Mouse (Mus musculus) heart, embryonic 11.5 days (tissue): Measurements from ENCODE around the gene Vegfd. TPM values are rescaled to one million over a fixed set of nuclear protein-coding genes. Genes with fewer than 3 reads are reported as not detected.
A peak's percentile ranks its signal among the peaks of the same experiment; 100 is the strongest.

Experiments
- ATAC-seq: fragments of 200-750 bp; cut with Nextera tagmentation; replicated peaks from 2 replicates; pipeline ENCODE4 v1.8.0; 2017; ENCODE audit warnings: moderate library complexity; ENCODE audit not compliant: insufficient number of reproducible peaks, low FRiP score, low TSS enrichment
- H3K27ac ChIP-seq: fragments of 300-500 bp; sonication (generic); 2 replicates; pipeline ENCODE4 v1.5.1; 2014; ENCODE audit warnings: mild to moderate bottlenecking, low read depth, low read length
- H3K27me3 ChIP-seq: fragments of 300-500 bp; sonication (generic); 2 replicates; pipeline ENCODE4 v1.6.1; 2014; ENCODE audit warnings: mild to moderate bottlenecking, low read length, mixed read lengths; ENCODE audit not compliant: control insufficient read depth, insufficient read depth
- H3K36me3 ChIP-seq: fragments of 300-500 bp; sonication (generic); 2 replicates; pipeline ENCODE4 v1.6.1; 2014; ENCODE audit warnings: mild to moderate bottlenecking, low read length, moderate library complexity, mixed read lengths; ENCODE audit not compliant: control insufficient read depth, insufficient read depth
- H3K4me1 ChIP-seq: fragments of 300-500 bp; sonication (generic); 2 replicates; pipeline ENCODE4 v1.6.1; 2014; ENCODE audit warnings: low read length; ENCODE audit not compliant: control insufficient read depth, insufficient read depth
- H3K4me2 ChIP-seq: fragments of 300-500 bp; sonication (generic); 2 replicates; pipeline ENCODE4 v1.6.1; 2014; ENCODE audit warnings: mild to moderate bottlenecking, moderate library complexity
- H3K4me3 ChIP-seq: fragments of 300-500 bp; sonication (generic); 2 replicates; pipeline ENCODE4 v1.5.1; 2014; ENCODE audit warnings: low read depth, low read length
- H3K9ac ChIP-seq: fragments of 300-500 bp; sonication (generic); 2 replicates; pipeline ENCODE4 v1.6.1; 2014; ENCODE audit warnings: mild to moderate bottlenecking, low read depth, low read length, moderate library complexity
- H3K9me3 ChIP-seq: fragments of 300-500 bp; sonication (generic); replicated peaks from 2 replicates; pipeline ENCODE4 v1.6.1; 2016; ENCODE audit warnings: low read length; ENCODE audit not compliant: control insufficient read depth
- WGBS: fragments of 180-500 bp; shearing (Covaris S2); extraction: QIAGEN DNeasy Blood & Tissue Kit; methylation state at CpG from one replicate; pipeline ENCODE4 v1.1.7; 2014; ENCODE audit not compliant: insufficient replicate concordance; 5-methylcytosine and 5-hydroxymethylcytosine counted together
- polyA plus RNA-seq: library from polyadenylated mRNA; unstranded; fragments of >200 nt; fragmentation: Nextera tagmentation; extraction: Ambion mirVana; gene quantifications from 2 replicates; pipeline ENCODE4 v1.2.1, GENCODE M21; 2014

The Vegfd gene
- polyA plus RNA-seq, 1 experiment from 2014 or later = 2.1 TPM

- no peak overlapping the region for H3K4me3 ChIP-seq
- no peaks in the 10 kb centered on the region; the same call in 1 of the 2 replicates for H3K36me3 ChIP-seq
- H3K27me3 ChIP-seq = no peaks in the 10 kb centered on the region
- no peak for ATAC-seq
- no peak overlapping the region for H3K4me2 ChIP-seq
- no peaks in the 10 kb centered on the region for H3K4me1 ChIP-seq
- no peak overlapping the region for H3K9ac ChIP-seq
- H3K27ac ChIP-seq = no peak overlapping the region
- H3K9me3 ChIP-seq = no peaks in the 10 kb centered on the region
- 80% methylated on average over 2 of the region's 2 CpGs for WGBS
These were observed 55.0 kb downstream of the Vegfd start for GRCm38 (mm10) chrX:164428224-164428623.

DNA sequence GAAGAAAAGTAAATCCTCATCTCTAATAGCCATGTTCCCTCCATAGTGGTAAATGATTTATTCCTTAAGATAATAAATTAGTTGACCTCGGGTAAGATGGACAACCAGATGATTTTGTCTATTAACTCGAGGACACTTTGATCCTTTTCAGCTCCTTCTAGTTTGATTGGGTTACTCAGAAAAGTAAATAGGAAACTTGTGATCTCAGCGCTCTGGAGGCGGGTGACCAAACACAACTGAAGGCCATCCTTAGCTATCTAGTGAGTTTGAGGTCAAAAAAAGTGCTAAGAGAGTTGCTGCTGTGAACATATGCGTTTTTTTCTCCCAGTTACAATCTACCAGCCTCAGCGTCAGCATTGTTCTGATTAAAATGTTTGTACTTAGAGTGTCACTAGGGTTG, 57.4 kb downstream of the Vegfd start:
- H3K9me3 ChIP-seq = no peaks in the 10 kb centered on the region
- 89% methylated on average over 6 of the region's 6 CpGs for whole genome bisulfite sequencing
- no peak overlapping the region for H3K9ac ChIP-seq
- H3K4me2 ChIP-seq = no peak overlapping the region
- H3K36me3 ChIP-seq = no peaks in the 10 kb centered on the region; the same call in 1 of the 2 replicates
- H3K27ac ChIP-seq = no peak overlapping the region
- no peaks in the 10 kb centered on the region for H3K27me3 ChIP-seq
- ATAC-seq = no peak
- no peaks in the 10 kb centered on the region for H3K4me1 ChIP-seq
- no peak overlapping the region for H3K4me3 ChIP-seq

DNA sequence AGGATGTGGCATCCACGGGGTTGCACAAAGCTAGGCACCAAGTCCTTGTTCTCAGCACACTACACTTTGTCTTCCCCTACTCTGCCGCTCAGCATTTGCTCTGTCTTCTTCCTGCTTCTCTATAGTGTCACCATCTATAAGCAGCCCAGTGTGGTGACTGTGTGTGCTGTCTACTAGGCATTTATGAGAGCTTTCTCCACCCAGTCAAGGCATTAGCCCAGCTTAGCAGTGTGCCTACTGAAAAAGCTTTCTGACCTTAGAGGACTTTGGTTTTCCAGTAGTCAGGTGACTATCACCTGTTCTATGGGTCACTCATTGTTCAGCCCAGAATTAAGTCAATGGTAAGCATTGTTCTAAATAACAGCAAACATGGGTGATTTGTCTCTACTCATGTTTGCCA, 58.0 kb downstream of the Vegfd start:
- H3K4me2 ChIP-seq = no peak overlapping the region
- no peak overlapping the region for H3K4me3 ChIP-seq
- no peaks in the 10 kb centered on the region for H3K4me1 ChIP-seq
- no peaks in the 10 kb centered on the region for H3K9me3 ChIP-seq
- H3K36me3 ChIP-seq = no peaks in the 10 kb centered on the region; the same call in 1 of the 2 replicates
- H3K27ac ChIP-seq = no peak overlapping the region
- WGBS = 84% methylated on average over 2 of the region's 2 CpGs
- ATAC-seq = no peak
- H3K27me3 ChIP-seq = no peaks in the 10 kb centered on the region
- no peak overlapping the region for H3K9ac ChIP-seq

- WGBS = 86% methylated on average over 6 of the region's 6 CpGs
- Histone ChIP-seq H3K27me3 (no peaks in the 10 kb centered on the region), H3K27ac (no peak overlapping the region), H3K4me1 (no peaks in the 10 kb centered on the region), H3K9ac (no peak overlapping the region), H3K4me3 (no peak overlapping the region), H3K36me3 (no peaks in the 10 kb centered on the region; the same call in 1 of the 2 replicates), H3K9me3 (no peaks in the 10 kb centered on the region), H3K4me2 (no peak overlapping the region)
- no peak for ATAC-seq
These were observed 58.4 kb downstream of the Vegfd start for GRCm38 (mm10) chrX:164431541-164431940.

DNA sequence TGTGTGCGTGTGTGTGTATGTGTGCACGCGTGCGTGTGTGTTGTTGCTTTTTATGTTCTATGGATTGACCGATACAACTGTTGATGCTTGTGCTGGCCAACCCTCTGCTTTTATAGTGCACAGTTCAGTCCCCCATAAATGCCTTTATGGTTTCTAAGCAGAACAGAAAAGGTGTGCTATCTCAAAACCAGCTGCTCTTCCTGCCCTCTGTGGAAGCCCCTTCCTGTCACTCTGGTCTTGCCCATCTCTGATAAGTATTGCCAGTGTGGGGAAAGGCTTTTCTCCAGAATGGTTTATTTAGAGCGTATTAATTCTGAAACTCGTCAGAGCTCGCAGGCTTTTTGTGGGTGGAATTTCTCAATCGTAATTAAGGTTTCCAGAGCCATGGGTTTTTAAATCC, 59.5 kb downstream of the Vegfd start:
- Histone ChIP-seq H3K4me2 (no peak overlapping the region), H3K9ac (no peak overlapping the region)
- ATAC-seq = no peak

DNA sequence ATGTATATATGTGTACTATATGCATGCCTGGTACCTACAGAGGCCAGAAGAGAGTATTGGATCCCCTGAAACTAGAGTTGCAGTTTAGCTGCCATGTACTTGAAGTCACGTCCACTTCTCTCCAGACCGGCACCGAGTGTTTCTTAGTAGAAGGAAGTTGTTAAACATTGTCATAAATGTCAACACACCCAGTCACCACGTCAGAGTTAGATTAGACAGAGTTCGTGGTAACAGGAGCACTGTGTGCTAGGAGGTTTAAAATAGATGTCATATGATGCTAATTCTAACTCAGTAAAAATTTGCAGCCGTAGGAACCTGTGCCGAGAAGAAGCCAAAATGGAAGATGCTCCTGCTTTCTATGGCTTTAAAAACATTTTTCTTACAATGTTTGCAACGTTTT, 63.5 kb downstream of the Vegfd start, which contains the start of gene Asb11:
Gene Asb11 (plus strand): TSS at position 286 of the 400 bp plus-strand sequence.
- no peak within 1 kb of the TSS for H3K9ac ChIP-seq
- H3K27ac ChIP-seq = no peak within 1 kb of the TSS
- H3K27me3 ChIP-seq = no peaks in the 10 kb centered on the region
- 61% methylated on average over 8 of the region's 8 CpGs for WGBS
- H3K4me2 ChIP-seq = no peak within 1 kb of the TSS
- no peak for ATAC-seq
- no peaks in the 10 kb centered on the region for H3K9me3 ChIP-seq
- H3K36me3 ChIP-seq = no peaks in the 10 kb centered on the region
- H3K4me3 ChIP-seq = no peak within 1 kb of the TSS
- H3K4me1 ChIP-seq = no peaks in the 10 kb centered on the region

More for the DNA sequence above, 59.5 kb downstream of the Vegfd start:
- 94% methylated on average over 9 of the region's 9 CpGs for WGBS
- Histone ChIP-seq H3K4me3 (no peak overlapping the region), H3K27ac (no peak overlapping the region), H3K9me3 (no peaks in the 10 kb centered on the region), H3K36me3 (no peaks in the 10 kb centered on the region; the same call in 1 of the 2 replicates), H3K27me3 (no peaks in the 10 kb centered on the region), H3K4me1 (no peaks in the 10 kb centered on the region)

GRCm38 (mm10) chrX:164439462-164439861, 66.3 kb downstream of the Vegfd start:
- H3K4me1 ChIP-seq = no peaks in the 10 kb centered on the region
- H3K4me2 ChIP-seq = no peak overlapping the region
- no peaks in the 10 kb centered on the region for H3K27me3 ChIP-seq
- no peaks in the 10 kb centered on the region for H3K36me3 ChIP-seq
- no peak overlapping the region for H3K27ac ChIP-seq
- 76% methylated on average over 7 of the region's 7 CpGs for WGBS
- H3K4me3 ChIP-seq = no peak overlapping the region
- no peak for ATAC-seq
- no peak overlapping the region for H3K9ac ChIP-seq
- no peaks in the 10 kb centered on the region for H3K9me3 ChIP-seq

DNA sequence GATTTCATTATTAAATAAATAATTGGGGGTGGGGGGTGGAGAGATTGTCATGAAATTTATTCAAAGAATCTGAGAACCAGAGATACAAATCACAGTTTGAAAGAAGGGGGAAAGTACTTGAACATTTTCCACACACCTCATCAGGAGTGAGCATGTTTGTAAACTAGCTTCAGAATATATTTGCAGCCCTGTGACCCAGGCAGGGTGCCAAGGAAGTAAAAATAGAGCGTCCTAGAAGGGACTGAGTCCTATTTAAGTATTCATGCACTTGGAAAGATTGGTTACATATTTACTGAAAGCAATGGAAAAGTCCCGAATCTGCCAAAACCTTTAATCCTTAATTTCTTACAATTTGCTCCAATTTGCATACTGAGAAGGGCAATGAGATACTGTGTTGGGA, 67.0 kb downstream of the Vegfd start:
- no peak for ATAC-seq
- Histone ChIP-seq H3K36me3 (no peaks in the 10 kb centered on the region), H3K4me1 (no peaks in the 10 kb centered on the region), H3K4me3 (no peak overlapping the region), H3K9ac (no peak overlapping the region), H3K27me3 (no peaks in the 10 kb centered on the region), H3K4me2 (no peak overlapping the region), H3K27ac (0 out of 2 replicates have a peak overlapping the region, but pooled peaks have one; percentile 35), H3K9me3 (no peaks in the 10 kb centered on the region)
- 61% methylated on average over 2 of the region's 2 CpGs for WGBS

DNA sequence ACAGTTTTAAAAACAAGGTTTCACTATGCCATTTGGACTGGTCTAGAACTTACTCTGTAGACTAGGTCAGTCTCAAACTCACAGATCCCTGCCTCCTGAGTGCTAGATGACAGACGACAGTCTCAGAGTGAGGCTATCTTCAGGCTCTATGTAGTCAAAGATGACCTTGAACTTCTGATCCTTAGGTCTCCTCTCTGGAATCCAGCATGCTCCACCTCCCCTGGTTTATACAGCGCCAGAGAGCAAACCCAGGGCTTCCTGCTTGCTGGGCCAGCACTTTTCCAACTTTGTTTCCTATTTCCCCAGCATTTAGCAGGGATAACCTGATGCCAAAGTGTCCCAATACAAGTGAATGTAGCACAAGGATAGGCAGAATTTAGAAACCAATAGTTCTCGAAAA, 67.5 kb downstream of the Vegfd start:
- WGBS = 69% methylated on average over 3 of the region's 3 CpGs
- Histone ChIP-seq H3K4me2 (no peak overlapping the region), H3K4me1 (no peaks in the 10 kb centered on the region), H3K9ac (no peak overlapping the region), H3K27me3 (no peaks in the 10 kb centered on the region), H3K4me3 (no peak overlapping the region), H3K9me3 (no peaks in the 10 kb centered on the region), H3K36me3 (no peaks in the 10 kb centered on the region), H3K27ac (0 out of 2 replicates have a peak overlapping the region, but pooled peaks have one; percentile 35)
- no peak for ATAC-seq
